Mouse (Mus musculus) common myeloid progenitor, adult 5-6 weeks (primary cell): ENCODE results near the gene Borcs6. TPM values are rescaled to one million over a fixed set of nuclear protein-coding genes. Genes with fewer than 3 reads are reported as not detected.

ENCODE experiments used
- ATAC-seq: replicated peaks from 2 replicates; pipeline ENCODE4 v1.8.0; 2016; ENCODE audit warnings: low read depth, mild to moderate bottlenecking, moderate TSS enrichment, inconsistent platforms; ENCODE audit not compliant: poor library complexity, severe bottlenecking
- total RNA-seq: library from RNA; stranded (forward); fragments of 200-1000, 187-1606 nt; gene quantifications from 2 replicates; pipeline ENCODE4 v1.2.3, GENCODE M21; 2017

The Borcs6 gene
- total RNA-seq, 1 experiment from 2014 or later = 5.4 TPM

- ATAC-seq = no peak
These were observed 39.8 kb downstream of the Borcs6 start for GRCm38 (mm10) chr11:69099177-69099914.

- peak; percentile 40 for ATAC-seq
These were observed 40.4 kb downstream of the Borcs6 start for GRCm38 (mm10) chr11:69099915-69100345.

- no peak for ATAC-seq
These were observed 41.3 kb downstream of the Borcs6 start for GRCm38 (mm10) chr11:69100639-69101360.

- no peak for ATAC-seq
These were observed 42.3 kb downstream of the Borcs6 start for GRCm38 (mm10) chr11:69101604-69102402.

- no peak for ATAC-seq
These were observed 42.8 kb downstream of the Borcs6 start for GRCm38 (mm10) chr11:69102403-69102725.

GRCm38 (mm10) chr11:69103121-69103520 lies 43.6 kb downstream of the Borcs6 start:
- no peak for ATAC-seq

GRCm38 (mm10) chr11:69103531-69104435 lies 44.3 kb downstream of the Borcs6 start:
- ATAC-seq = no peak

GRCm38 (mm10) chr11:69104487-69104886 lies 45.0 kb downstream of the Borcs6 start:
- no peak for ATAC-seq

GRCm38 (mm10) chr11:69105227-69105626 lies 45.7 kb downstream of the Borcs6 start:
- no peak for ATAC-seq

- no peak for ATAC-seq
These were observed 46.3 kb downstream of the Borcs6 start for GRCm38 (mm10) chr11:69105796-69106195.

GRCm38 (mm10) chr11:69106299-69106698 lies 46.8 kb downstream of the Borcs6 start:
- ATAC-seq = no peak

- no peak for ATAC-seq
These were observed 47.3 kb downstream of the Borcs6 start for GRCm38 (mm10) chr11:69106842-69107241.

- no peak for ATAC-seq
These were observed 48.2 kb downstream of the Borcs6 start for GRCm38 (mm10) chr11:69107676-69108075.

GRCm38 (mm10) chr11:69108223-69108622 lies 48.7 kb downstream of the Borcs6 start:
- ATAC-seq = no peak

GRCm38 (mm10) chr11:69109032-69109900 lies 49.7 kb downstream of the Borcs6 start:
- ATAC-seq = no peak

- ATAC-seq = peak; percentile 61
These were observed 51.0 kb downstream of the Borcs6 start for GRCm38 (mm10) chr11:69110319-69111046.
